Mouse (Mus musculus): ENCODE results near the gene Mrgpra1. TPM values are rescaled to one million over a fixed set of nuclear protein-coding genes. Genes with fewer than 3 reads are reported as not detected.
"Not testable (repeated sequence)": the region's sequence is repeated elsewhere in the genome, so short reads cannot be mapped to it uniquely, and the experiment has no call there.

The Mrgpra1 gene
- not detected in 2 replicates for polyA plus RNA-seq (2012; rRNA removed)
- not detected in 2 replicates for polyA plus RNA-seq (2014; fragmentation: Nextera tagmentation; extraction: Ambion mirVana)

DNA sequence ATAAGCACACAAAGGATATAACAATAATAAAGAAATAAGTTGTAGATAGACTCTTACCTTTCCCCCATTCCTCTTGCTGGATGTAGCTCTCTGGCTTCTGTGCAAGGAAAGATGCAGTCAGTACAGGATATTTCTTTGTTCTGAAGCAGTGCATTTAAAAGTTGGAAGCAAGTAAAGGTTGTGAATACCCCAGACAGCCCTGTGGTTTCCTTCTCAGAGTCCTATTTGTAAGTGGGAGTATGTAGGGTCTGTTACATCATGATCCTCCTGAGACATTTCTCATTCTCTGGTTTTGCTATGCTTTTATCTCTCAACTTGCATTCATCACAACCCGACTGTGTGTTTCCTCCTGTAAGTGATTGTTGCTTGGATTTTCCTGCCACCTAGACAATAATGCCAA lies at the start of gene Mrgpra1:
TSS of gene Mrgpra1 (minus strand) at position 101 of the 400 bp plus-strand sequence.
- H3K4me2 ChIP-seq (ENCODE audit: low read depth) = no peak within 1 kb of the TSS
- H3K4me1 ChIP-seq (replicated peaks; ENCODE audit: control insufficient read depth in 2 of 2, insufficient read depth in 2 of 2, low read length in 1 of 2) = no peaks in the 10 kb centered on the region
- no peak within 1 kb of the TSS for H3K27ac ChIP-seq
- no peak within 1 kb of the TSS for H3K9ac ChIP-seq (replicated peaks)
- no peak for ATAC-seq (ENCODE audit: insufficient read depth)
- no peaks in the 10 kb centered on the region; the same call in 1 of the 2 replicates for H3K9me3 ChIP-seq (ENCODE audit: control insufficient read depth, low read length)
- TF ChIP-seq EP300 (IDR thresholded peaks at IDR 0.05; ENCODE audit: low read depth) = no peak
- no peak for TF ChIP-seq CTCF (IDR thresholded peaks at IDR 0.05; ENCODE audit: low read depth)
- DNase-seq (ENCODE audit: low read depth in 3 of 3, low spot score in 3 of 3) = no peak
- no peak within 1 kb of the TSS for H3K4me3 ChIP-seq (ENCODE audit: insufficient read depth in 1 of 2, low read depth in 2 of 2, low read length in 2 of 2)
- WGBS (ENCODE audit: insufficient replicate concordance) = 68% methylated on average over 1 of the region's 1 CpGs
- no peaks in the 10 kb centered on the region for H3K27me3 ChIP-seq (ENCODE audit: control insufficient read depth, insufficient read depth, low read length)
- H3K36me3 ChIP-seq (replicated peaks; ENCODE audit: control insufficient read depth, insufficient read depth, low read depth) = no peaks in the 10 kb centered on the region

- Histone ChIP-seq H3K4me1 (replicated peaks; ENCODE audit: control insufficient read depth in 2 of 2, insufficient read depth in 2 of 2, low read length in 1 of 2) (no peaks in the 10 kb centered on the region), H3K4me2 (ENCODE audit: low read depth) (no peak overlapping the region), H3K4me3 (ENCODE audit: insufficient read depth in 1 of 2, low read depth in 2 of 2, low read length in 2 of 2) (no peak overlapping the region), H3K27ac (no peak overlapping the region), H3K9ac (replicated peaks) (no peak overlapping the region), H3K9me3 (ENCODE audit: control insufficient read depth, low read length) (no peaks in the 10 kb centered on the region), H3K36me3 (replicated peaks; ENCODE audit: control insufficient read depth, insufficient read depth, low read depth) (no peaks in the 10 kb centered on the region), H3K27me3 (ENCODE audit: control insufficient read depth, insufficient read depth, low read length) (no peaks in the 10 kb centered on the region)
- ATAC-seq (ENCODE audit: insufficient read depth) (no peak), DNase-seq (ENCODE audit: low read depth in 3 of 3, low spot score in 3 of 3) (no peak)
- TF ChIP-seq EP300 (IDR thresholded peaks at IDR 0.05; ENCODE audit: low read depth) = no peak
- TF ChIP-seq CTCF (IDR thresholded peaks at IDR 0.05; ENCODE audit: low read depth) = no peak
Measured at GRCm38 (mm10) chr7:47401125-47401524, 47.1 kb upstream of the Mrgpra1 start.

GRCm38 (mm10) chr7:47348421-47348820 lies 5.6 kb downstream of the Mrgpra1 start:
- Histone ChIP-seq H3K4me2 (ENCODE audit: low read depth) (no peak overlapping the region), H3K4me1 (replicated peaks; ENCODE audit: control insufficient read depth in 2 of 2, insufficient read depth in 2 of 2, low read length in 1 of 2) (no peaks in the 10 kb centered on the region), H3K27me3 (ENCODE audit: control insufficient read depth, insufficient read depth, low read length) (no peaks in the 10 kb centered on the region), H3K4me3 (ENCODE audit: insufficient read depth in 1 of 2, low read depth in 2 of 2, low read length in 2 of 2) (no peak overlapping the region), H3K27ac (no peak overlapping the region), H3K36me3 (replicated peaks; ENCODE audit: control insufficient read depth, insufficient read depth, low read depth) (no peaks in the 10 kb centered on the region), H3K9ac (replicated peaks) (no peak overlapping the region), H3K9me3 (ENCODE audit: control insufficient read depth, low read length) (no peaks in the 10 kb centered on the region)
- ATAC-seq (ENCODE audit: insufficient read depth) (no peak), DNase-seq (ENCODE audit: low read depth in 3 of 3, low spot score in 3 of 3) (no peak)
- 44% methylated on average over 3 of the region's 3 CpGs for WGBS (ENCODE audit: insufficient replicate concordance)
- no peak for TF ChIP-seq CTCF (IDR thresholded peaks at IDR 0.05; ENCODE audit: low read depth)
- TF ChIP-seq EP300 (IDR thresholded peaks at IDR 0.05; ENCODE audit: low read depth) = no peak

DNA sequence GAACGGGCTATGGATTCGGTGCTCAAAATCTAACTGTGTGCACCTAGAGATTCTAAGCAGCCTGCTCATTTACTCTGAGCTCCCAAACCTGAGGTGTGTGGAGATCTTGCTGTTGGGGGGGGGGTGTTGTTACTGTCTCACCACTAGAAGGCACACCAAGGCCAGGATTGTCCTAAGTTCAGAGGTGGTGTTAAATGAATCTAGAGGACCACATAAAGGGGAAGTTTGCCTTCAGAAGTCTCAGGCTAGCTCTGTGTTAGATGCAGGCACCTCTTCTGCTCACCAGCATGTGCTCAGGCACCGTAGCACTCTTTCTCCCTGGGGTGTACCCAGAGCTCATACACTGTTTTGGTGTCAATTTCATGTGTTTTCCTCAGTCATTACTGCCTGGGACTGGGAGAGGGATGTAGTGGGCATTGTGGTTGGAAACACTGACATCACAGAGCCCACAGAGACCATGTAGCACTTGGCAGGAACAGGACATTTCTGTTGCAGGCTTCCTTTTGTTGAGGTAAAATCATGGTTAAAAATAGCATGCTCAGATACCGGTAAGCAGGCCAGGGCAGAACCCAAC lies 8.0 kb downstream of the Mrgpra1 start:
- Histone ChIP-seq H3K4me2 (ENCODE audit: low read depth) (no peak overlapping the region), H3K27ac (no peak overlapping the region), H3K4me1 (replicated peaks; ENCODE audit: control insufficient read depth in 2 of 2, insufficient read depth in 2 of 2, low read length in 1 of 2) (no peaks in the 10 kb centered on the region), H3K9ac (replicated peaks) (no peak overlapping the region), H3K36me3 (replicated peaks; ENCODE audit: control insufficient read depth, insufficient read depth, low read depth) (no peaks in the 10 kb centered on the region), H3K27me3 (ENCODE audit: control insufficient read depth, insufficient read depth, low read length) (no peaks in the 10 kb centered on the region), H3K4me3 (ENCODE audit: insufficient read depth in 1 of 2, low read depth in 2 of 2, low read length in 2 of 2) (no peak overlapping the region), H3K9me3 (ENCODE audit: control insufficient read depth, low read length) (no peaks in the 10 kb centered on the region)
- WGBS (ENCODE audit: insufficient replicate concordance) = 54% methylated on average over 4 of the region's 4 CpGs
- DNase-seq (ENCODE audit: low read depth in 3 of 3, low spot score in 3 of 3) (no peak), ATAC-seq (ENCODE audit: insufficient read depth) (no peak)
- TF ChIP-seq CTCF (IDR thresholded peaks at IDR 0.05; ENCODE audit: low read depth) = no peak
- no peak for TF ChIP-seq EP300 (IDR thresholded peaks at IDR 0.05; ENCODE audit: low read depth)

DNA sequence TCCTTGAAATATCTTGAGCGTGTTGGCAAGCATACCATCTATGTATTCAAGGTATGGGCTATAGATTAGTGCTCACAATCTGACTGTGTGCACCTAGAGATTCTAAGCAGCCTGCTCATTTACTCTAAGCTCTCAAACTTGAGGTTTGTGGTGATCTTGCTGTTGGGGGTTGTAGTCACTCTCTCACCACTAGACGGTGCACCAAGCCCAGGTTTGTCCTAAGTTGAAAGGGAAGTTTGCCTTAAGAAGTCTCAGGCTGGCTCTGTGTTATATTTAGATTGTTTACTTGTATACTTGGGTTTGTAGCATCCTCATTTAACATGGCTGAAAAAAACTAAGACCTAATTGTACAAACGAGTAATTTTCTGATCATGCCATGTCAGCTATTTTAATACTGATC lies 12.2 kb downstream of the Mrgpra1 start:
- not testable (repeated sequence) for H3K9ac ChIP-seq (replicated peaks); ATAC-seq (ENCODE audit: insufficient read depth)

GRCm38 (mm10) chr7:47341389-47341788 lies 12.7 kb downstream of the Mrgpra1 start:
- H3K4me3 ChIP-seq (ENCODE audit: insufficient read depth in 1 of 2, low read depth in 2 of 2, low read length in 2 of 2); DNase-seq (ENCODE audit: low read depth in 3 of 3, low spot score in 3 of 3); H3K9ac ChIP-seq (replicated peaks); H3K36me3 ChIP-seq (replicated peaks; ENCODE audit: control insufficient read depth, insufficient read depth, low read depth); H3K27ac ChIP-seq; ATAC-seq (ENCODE audit: insufficient read depth); H3K4me1 ChIP-seq (replicated peaks; ENCODE audit: control insufficient read depth in 2 of 2, insufficient read depth in 2 of 2, low read length in 1 of 2); H3K4me2 ChIP-seq (ENCODE audit: low read depth); H3K9me3 ChIP-seq (ENCODE audit: control insufficient read depth, low read length); H3K27me3 ChIP-seq (ENCODE audit: control insufficient read depth, insufficient read depth, low read length): not testable (repeated sequence)
- WGBS (ENCODE audit: insufficient replicate concordance) = 46% methylated on average over 3 of the region's 3 CpGs

More for the DNA sequence above, 12.2 kb downstream of the Mrgpra1 start:
- H3K27ac ChIP-seq; H3K27me3 ChIP-seq (ENCODE audit: control insufficient read depth, insufficient read depth, low read length); H3K4me3 ChIP-seq (ENCODE audit: insufficient read depth in 1 of 2, low read depth in 2 of 2, low read length in 2 of 2); H3K9me3 ChIP-seq (ENCODE audit: control insufficient read depth, low read length); DNase-seq (ENCODE audit: low read depth in 3 of 3, low spot score in 3 of 3); H3K4me1 ChIP-seq (replicated peaks; ENCODE audit: control insufficient read depth in 2 of 2, insufficient read depth in 2 of 2, low read length in 1 of 2); H3K36me3 ChIP-seq (replicated peaks; ENCODE audit: control insufficient read depth, insufficient read depth, low read depth); H3K4me2 ChIP-seq (ENCODE audit: low read depth): not testable (repeated sequence)
- WGBS (ENCODE audit: insufficient replicate concordance) = 54% methylated on average over 3 of the region's 3 CpGs
